Mouse (Mus musculus) 3134 (cell line): Measurements from ENCODE around the gene Zfp937.
"Not testable (repeated sequence)": the region's sequence is repeated elsewhere in the genome, so short reads cannot be mapped to it uniquely, and the experiment has no call there.

ENCODE experiments used
- DNase-seq: peaks from one replicate; pipeline ENCODE4 v3.0.0-alpha.2; 2011; ENCODE audit warnings: low spot score; ENCODE audit not compliant: insufficient read length; ENCODE audit errors: extremely low read depth

Zfp937 gene

DNA sequence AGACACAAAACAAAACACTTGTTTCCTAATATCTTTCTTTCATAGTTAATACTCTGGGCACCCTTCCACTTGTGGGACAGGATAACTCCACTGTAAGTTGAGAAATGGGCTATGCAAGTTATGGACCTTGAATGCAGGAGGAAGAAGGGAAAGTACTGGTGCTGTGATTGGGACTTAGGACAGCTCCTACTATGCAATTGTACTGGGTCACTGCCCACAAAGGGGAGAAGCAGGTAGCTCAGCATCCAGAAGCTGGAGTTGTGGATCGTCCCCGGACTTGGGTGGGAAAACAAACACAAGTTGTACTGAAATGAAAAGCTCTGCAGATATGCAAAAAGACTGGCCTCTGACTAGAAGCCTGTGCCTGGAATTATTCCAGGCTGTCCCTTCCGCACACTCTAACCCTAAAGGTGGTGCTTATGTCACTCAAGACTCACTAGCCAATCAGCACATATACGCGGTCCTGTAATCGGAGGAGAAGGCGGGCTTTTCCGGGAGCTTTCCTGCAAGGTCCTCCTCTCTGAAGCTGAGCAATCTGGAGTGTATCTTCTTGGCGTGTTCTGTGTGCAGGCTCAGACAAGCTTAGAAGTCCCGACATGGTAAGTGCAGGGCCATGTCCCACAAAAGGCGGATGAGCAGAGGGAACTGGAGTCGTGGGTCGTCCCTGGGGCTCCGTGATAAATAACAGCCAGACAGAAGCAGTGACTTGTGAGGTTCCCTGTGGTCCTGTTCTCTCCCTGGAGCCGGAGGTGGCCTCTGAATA, at the start of gene Zfp937:
Gene Zfp937, plus strand, starts transcription at position 474 of the 763 bp plus-strand sequence.
- DNase-seq = peak; percentile 59

DNA sequence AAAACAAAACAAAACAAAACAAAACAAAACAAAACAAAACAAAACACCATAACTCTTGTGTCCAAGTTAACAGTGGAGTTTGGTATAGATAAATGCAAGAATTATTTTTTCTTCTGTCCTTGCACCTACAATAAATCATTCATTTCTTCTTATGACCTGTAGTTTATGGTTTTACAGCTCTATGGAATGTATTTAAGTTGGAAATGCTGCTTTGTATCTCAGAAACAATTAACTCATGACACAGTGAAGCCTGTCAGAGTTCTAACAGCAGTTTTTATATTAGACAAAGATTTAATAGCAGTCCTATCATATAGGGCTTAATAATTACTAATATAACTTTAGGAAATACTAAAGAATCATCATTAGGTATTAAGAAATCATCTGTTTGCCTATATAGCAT, 44.0 kb upstream of the Zfp937 start:
- no peak for DNase-seq

DNA sequence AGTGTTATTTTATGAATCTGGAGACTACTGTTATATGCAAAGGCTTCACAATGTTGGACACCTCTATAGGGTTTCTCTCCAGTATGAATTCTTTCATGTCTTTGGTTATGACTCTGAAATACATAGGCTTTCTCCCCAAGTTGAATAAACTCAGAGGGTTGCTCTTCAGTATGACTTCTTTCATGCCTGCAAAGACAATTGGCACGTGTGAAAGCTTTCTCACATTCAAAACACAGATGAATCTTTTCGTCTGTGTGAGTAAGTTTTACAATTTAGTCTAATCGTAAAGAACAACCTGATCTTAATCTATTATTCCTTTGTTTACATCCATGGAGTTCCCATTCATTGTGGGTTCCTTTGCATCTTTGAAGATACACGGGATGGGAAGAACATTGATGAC, 38.3 kb upstream of the Zfp937 start, which contains the start of gene Gm10770:
Gene Gm10770, minus strand, starts transcription at position 101 of the 400 bp plus-strand sequence.
- DNase-seq = not testable (repeated sequence)

DNA sequence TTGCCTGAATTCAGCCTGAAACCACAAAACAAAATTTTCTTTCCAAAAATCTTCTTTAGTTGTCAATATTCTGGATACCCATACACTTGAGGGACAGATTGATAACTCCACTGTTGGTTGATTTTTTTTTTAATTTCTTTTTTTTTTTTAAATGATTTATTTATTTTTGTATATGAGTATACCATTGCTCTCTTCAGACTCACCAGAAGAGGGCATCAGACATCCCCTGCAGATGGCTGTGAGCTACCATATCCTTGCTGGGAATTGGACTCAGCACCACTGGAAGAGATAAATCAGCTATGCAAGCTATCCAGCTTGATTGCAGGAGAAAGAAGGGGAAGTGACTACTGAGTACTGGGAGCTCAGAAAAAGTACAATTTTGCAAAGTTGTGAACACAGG, 36.8 kb upstream of the Zfp937 start:
- DNase-seq = not testable (repeated sequence)

DNA sequence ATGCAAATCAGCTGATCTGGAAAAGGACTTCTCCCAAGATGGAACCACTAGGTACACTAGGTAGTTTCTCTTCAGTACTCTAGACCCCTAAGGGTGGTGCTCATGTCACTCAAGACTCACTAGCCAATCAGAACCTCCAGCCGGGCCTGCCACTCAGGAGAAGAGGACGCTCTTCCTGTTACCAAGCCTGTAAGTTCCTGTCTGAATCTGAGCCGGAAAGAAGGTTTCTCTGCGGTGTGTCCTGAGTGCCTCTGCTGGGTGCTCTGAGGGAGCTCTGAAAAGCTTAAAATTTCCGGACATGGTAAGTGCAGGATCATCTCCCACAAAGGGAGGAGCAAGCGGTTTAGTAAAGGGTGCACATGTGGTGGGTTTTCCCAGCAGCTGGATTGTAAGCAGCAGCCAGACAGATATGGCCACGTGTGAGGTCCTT, 36.3 kb upstream of the Zfp937 start, which contains the start of gene Gm14139:
Gene Gm14139, plus strand, starts transcription at position 186 of the 430 bp plus-strand sequence.
- DNase-seq = peak; percentile 68

DNA sequence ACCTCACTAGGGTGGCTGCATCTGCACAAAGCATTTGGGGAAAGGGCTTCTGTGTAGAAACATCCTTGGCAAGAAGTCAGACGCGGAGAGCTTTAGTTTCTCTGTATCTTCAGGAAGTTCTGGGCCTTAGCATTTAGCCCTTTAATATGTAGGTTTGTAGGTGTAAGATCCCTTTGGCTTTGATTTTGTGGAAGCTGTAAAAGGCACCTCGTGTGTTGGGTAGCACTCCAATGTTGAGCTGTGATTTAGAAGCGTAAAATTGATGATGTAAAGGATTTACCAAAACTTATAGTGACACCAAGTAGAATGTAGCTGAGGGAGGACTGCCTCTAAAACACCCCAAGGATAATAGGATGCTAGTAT, 471 bp downstream of the Zfp937 start:
- DNase-seq = not testable (repeated sequence)

DNA sequence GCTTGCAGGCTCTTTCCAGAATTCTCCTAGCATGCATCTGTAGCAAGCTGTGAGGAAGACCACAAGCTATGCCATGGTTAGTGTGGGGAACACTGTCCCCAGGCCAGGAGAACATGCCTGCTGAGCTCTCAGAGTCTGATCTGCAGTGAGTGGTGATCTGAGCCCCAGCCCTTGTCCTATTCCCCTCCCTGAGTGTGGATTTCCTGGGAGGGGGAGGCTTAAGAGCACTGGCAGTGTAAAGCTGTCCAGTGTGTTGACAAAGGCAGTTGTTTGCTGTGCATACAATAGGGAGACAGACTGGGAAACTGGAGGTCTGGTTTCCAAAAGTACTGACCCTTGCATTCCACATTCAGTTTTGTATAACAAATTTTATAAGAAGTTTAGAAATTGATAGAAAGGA, 5.4 kb downstream of the Zfp937 start:
- not testable (repeated sequence) for DNase-seq

DNA sequence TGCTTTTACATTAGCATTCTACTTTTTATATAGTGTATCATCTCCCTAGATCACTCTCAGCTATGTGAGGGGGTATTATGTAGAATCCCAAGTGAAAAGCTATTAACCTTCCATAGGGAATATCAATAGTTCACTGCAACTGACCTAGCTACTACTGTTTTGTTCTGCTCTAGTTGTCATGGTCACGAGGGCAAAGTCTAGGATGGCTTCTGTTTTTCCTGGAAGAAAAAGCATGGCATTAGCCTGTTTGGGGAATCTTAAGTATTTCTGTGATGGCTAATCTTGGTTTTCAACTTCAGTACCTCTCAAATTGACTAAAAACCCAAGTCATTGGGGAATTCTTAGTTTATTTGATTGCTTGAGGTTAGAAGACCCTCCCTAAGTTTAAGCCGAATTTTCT, 25.3 kb downstream of the Zfp937 start:
- DNase-seq = no peak

DNA sequence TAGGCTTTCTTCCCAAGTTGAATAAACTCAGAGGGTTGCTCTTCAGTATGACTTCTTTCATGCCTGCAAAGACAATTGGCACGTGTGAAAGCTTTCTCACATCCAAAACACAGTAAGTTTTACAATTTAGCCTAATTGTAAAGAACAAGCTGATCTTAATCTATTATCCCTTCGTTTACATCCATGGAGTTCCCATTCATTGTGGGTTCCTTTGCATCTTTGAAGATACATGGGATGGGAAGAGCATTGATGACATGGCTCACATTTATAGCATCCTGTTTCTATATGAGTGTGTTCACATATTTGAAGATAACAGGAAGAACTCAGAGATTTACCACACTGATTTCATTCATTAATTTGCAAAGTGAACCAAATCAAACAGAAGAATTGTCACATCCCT, 37.6 kb downstream of the Zfp937 start, which contains the start of gene Gm21994:
Gene Gm21994, minus strand, starts transcription at position 101 of the 400 bp plus-strand sequence.
- not testable (repeated sequence) for DNase-seq

DNA sequence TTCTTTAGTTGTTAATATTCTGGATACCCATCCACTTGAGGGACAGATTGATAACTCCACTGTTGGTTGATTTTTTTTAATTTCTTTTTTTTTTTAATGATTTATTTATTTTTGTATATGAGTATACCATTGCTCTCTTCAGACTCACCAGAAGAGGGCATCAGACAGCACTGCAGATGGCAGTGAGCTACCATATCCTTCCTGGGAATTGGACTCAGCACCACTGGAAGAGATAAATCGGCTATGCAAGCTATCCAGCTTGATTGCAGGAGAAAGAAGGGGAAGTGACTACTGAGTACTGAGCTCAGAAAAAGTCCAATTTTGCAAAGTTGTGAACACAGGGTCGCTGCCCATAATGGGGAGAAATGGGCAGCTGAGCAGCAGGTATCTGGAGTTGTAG, 39.0 kb downstream of the Zfp937 start:
- peak; percentile 22 for DNase-seq

DNA sequence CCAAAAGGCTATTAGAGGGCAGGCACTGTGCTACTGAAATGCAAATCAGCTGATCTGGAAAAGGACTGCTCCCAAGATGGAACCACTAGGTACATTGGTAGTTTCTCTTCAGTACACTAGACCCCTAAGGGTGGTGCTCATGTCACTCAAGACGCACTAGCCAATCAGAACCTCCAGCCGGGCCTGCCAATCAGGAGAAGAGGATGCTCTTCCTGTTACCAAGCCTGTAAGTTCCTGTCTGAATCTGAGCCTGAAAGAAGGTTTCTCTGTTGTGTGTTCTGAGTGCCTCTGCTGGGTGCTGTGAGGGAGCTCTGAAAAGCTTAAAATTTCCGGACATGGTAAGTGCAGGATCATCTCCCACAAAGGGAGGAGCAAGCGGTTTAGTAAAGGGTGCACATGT, 39.4 kb downstream of the Zfp937 start, which contains the start of gene Gm14124:
Gene Gm14124, plus strand, starts transcription at position 227 of the 400 bp plus-strand sequence.
- peak; percentile 66 for DNase-seq
